Mouse (Mus musculus): ENCODE measurements at regions not wholly inside any gene's neighbourhood (a gene's known extent, or its start where the extent isn't known, plus 50 kb on each side); places are given as distances from the start of the nearest gene placed in this dataset.

DNA sequence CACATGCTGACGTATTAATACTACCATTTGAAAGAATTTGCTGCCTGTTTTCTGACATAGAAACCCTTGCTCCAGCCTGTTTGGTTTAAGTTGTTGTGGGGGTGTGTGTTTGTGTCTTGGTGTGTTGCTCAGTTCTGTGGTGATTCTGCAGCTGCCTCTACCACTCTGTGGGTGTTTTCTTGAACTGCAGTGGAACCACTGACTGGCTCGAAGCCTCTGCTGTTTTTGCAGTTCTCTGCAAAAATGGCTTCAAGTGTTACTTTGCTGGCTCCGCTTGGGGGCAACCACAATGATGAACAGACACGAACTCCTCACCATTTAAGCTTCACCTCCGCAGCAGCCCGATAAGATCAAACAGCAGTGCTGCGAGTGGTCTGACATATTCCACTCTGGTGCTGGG, 274.6 kb downstream of the Ets1 start:
- Histone ChIP-seq H3K9me3 (ENCODE audit: control insufficient read depth, low read length) (no peaks in the 10 kb centered on the region), H3K4me1 (ENCODE audit: control insufficient read depth, insufficient read depth, low read length) (no peaks in the 10 kb centered on the region), H3K4me2 (replicated peaks; ENCODE audit: low read depth, low read length, severe bottlenecking) (no peak overlapping the region), H3K27me3 (ENCODE audit: control insufficient read depth, insufficient read depth, low read length) (no peaks in the 10 kb centered on the region), H3K4me3 (replicated peaks; ENCODE audit: low read length) (no peak overlapping the region), H3K9ac (ENCODE audit: low read depth, low read length, severe bottlenecking) (no peak overlapping the region), H3K36me3 (ENCODE audit: control insufficient read depth, insufficient read depth, low read length) (no peaks in the 10 kb centered on the region), H3K27ac (replicated peaks; ENCODE audit: low read depth, low read length) (no peak overlapping the region)
- 77% methylated on average over 7 of the region's 7 CpGs for WGBS
- DNase-seq (ENCODE audit: low spot score) = no peak
- no peak for TF ChIP-seq POLR2A (IDR thresholded peaks at IDR 0.05; ENCODE audit: borderline replicate concordance, extremely low read depth, insufficient read depth, insufficient read length)
- no peak for ATAC-seq (ENCODE audit: low FRiP score, low read depth)

DNA sequence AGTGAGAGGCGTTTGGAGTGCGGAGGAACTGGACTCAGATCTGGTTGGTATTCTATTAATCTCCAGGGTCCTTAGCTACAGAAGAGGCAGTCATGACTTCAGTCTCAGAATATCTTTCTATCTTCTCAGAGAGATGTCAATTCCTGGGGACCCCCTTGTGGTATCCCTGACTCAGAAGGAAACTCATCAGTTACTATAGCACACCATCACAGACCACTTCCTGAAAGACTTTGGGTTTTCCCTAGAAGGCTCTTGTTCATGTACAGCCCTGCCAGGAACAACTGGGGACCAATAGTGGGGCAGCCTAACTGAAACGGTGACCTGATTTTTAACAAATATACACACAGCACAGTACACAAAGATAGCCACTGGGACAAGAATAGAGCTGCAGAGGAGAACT, 279.6 kb downstream of the Ets1 start:
- Histone ChIP-seq H3K9me3 (ENCODE audit: control insufficient read depth, low read length) (no peaks in the 10 kb centered on the region), H3K4me2 (replicated peaks; ENCODE audit: low read depth, low read length, severe bottlenecking) (no peak overlapping the region), H3K27me3 (ENCODE audit: control insufficient read depth, insufficient read depth, low read length) (no peaks in the 10 kb centered on the region), H3K27ac (replicated peaks; ENCODE audit: low read depth, low read length) (no peak overlapping the region), H3K9ac (ENCODE audit: low read depth, low read length, severe bottlenecking) (no peak overlapping the region), H3K4me3 (replicated peaks; ENCODE audit: low read length) (no peak overlapping the region), H3K36me3 (ENCODE audit: control insufficient read depth, insufficient read depth, low read length) (no peaks in the 10 kb centered on the region), H3K4me1 (ENCODE audit: control insufficient read depth, insufficient read depth, low read length) (no peaks in the 10 kb centered on the region)
- TF ChIP-seq POLR2A (IDR thresholded peaks at IDR 0.05; ENCODE audit: borderline replicate concordance, extremely low read depth, insufficient read depth, insufficient read length) = no peak
- 88% methylated on average over 3 of the region's 3 CpGs for WGBS
- no peak for ATAC-seq (ENCODE audit: low FRiP score, low read depth)
- DNase-seq (ENCODE audit: low spot score) = no peak

DNA sequence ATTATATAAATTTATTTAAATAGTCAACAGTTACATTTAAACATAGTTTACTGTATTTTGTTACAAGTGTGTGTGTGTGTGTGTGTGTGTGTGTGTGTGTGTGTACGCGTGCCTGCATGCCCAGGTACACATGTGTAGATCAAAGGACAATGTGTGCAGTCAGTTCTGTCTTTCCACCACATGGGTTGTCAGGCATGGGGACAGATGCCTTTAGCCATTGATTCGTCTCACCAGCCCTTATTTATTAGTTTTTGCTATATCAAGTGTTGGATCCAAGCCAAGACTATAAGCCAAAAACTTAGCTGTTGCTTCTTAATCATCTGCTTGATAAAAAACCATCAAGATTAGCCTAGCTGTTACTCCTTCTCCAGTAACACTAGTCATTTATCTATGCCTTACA, 280.7 kb downstream of the Ets1 start:
- WGBS = 70% methylated on average over 3 of the region's 3 CpGs
- H3K9ac ChIP-seq (ENCODE audit: low read depth, low read length, severe bottlenecking) = no peak overlapping the region

DNA sequence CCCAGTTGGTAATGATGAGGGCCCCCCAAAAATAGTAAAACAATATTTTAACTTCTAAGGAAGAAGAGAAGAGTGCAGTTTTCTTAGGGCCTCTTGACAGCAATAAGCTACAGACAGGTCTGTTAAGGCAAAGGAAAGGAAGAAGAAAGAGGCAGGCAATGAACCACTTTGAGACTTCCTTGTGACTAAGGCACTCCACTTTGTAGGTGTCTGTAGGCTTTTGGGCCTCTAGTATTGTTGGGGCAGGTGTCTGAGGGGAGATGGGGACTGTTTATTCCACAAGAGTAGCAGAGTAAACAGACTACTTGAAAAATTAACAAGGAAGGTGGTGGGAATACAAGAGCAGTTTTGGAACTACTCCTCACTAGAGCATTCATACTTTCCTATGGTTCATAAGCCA, 287.9 kb downstream of the Ets1 start:
- no peak for DNase-seq (ENCODE audit: low spot score)
- Histone ChIP-seq H3K4me3 (replicated peaks; ENCODE audit: low read length) (no peak overlapping the region), H3K27ac (replicated peaks; ENCODE audit: low read depth, low read length) (no peak overlapping the region), H3K4me2 (replicated peaks; ENCODE audit: low read depth, low read length, severe bottlenecking) (no peak overlapping the region), H3K4me1 (ENCODE audit: control insufficient read depth, insufficient read depth, low read length) (no peaks in the 10 kb centered on the region), H3K27me3 (ENCODE audit: control insufficient read depth, insufficient read depth, low read length) (no peaks in the 10 kb centered on the region), H3K9me3 (ENCODE audit: control insufficient read depth, low read length) (no peaks in the 10 kb centered on the region), H3K9ac (ENCODE audit: low read depth, low read length, severe bottlenecking) (no peak overlapping the region), H3K36me3 (ENCODE audit: control insufficient read depth, insufficient read depth, low read length) (no peaks in the 10 kb centered on the region)
- no peak for TF ChIP-seq POLR2A (IDR thresholded peaks at IDR 0.05; ENCODE audit: borderline replicate concordance, extremely low read depth, insufficient read depth, insufficient read length)
- ATAC-seq (ENCODE audit: low FRiP score, low read depth) = no peak

More for the DNA sequence above, 280.7 kb downstream of the Ets1 start:
- Histone ChIP-seq H3K27me3 (ENCODE audit: control insufficient read depth, insufficient read depth, low read length) (no peaks in the 10 kb centered on the region), H3K4me1 (ENCODE audit: control insufficient read depth, insufficient read depth, low read length) (no peaks in the 10 kb centered on the region), H3K4me3 (replicated peaks; ENCODE audit: low read length) (no peak overlapping the region), H3K9me3 (ENCODE audit: control insufficient read depth, low read length) (no peaks in the 10 kb centered on the region), H3K36me3 (ENCODE audit: control insufficient read depth, insufficient read depth, low read length) (no peaks in the 10 kb centered on the region), H3K27ac (replicated peaks; ENCODE audit: low read depth, low read length) (no peak overlapping the region), H3K4me2 (replicated peaks; ENCODE audit: low read depth, low read length, severe bottlenecking) (no peak overlapping the region)
- DNase-seq (ENCODE audit: low spot score) (no peak), ATAC-seq (ENCODE audit: low FRiP score, low read depth) (no peak)
- TF ChIP-seq POLR2A (IDR thresholded peaks at IDR 0.05; ENCODE audit: borderline replicate concordance, extremely low read depth, insufficient read depth, insufficient read length) = no peak

DNA sequence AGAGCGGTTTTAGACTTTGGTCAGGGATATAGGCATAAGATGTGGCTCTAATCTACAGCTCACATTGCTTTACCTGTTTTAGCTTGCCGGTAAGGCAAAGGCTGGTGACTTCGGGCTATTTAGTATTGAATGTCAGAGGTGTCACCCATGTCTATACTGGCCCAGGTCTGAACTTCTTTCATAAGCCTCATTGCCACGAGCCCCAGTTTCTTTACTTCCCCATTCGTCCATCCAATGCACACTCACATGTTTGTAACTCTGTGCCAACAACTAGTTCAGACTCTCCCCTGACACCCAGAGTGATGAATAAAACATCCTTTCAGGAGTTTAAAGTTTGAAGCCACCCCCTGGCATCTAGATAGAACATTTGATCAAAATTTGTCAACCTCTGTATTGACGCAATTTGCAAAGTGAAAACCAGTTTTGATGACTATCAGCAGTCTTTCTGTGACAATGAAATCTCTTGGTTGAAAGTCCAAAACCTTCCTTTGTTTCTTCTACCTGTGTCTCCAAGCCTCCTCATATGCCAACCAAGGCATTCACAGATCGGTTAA, 288.4 kb downstream of the Ets1 start:
- DNase-seq (ENCODE audit: low spot score) (no peak), ATAC-seq (ENCODE audit: low FRiP score, low read depth) (no peak)
- Histone ChIP-seq H3K4me1 (ENCODE audit: control insufficient read depth, insufficient read depth, low read length) (no peaks in the 10 kb centered on the region), H3K9me3 (ENCODE audit: control insufficient read depth, low read length) (no peaks in the 10 kb centered on the region), H3K4me3 (replicated peaks; ENCODE audit: low read length) (no peak overlapping the region), H3K36me3 (ENCODE audit: control insufficient read depth, insufficient read depth, low read length) (no peaks in the 10 kb centered on the region), H3K9ac (ENCODE audit: low read depth, low read length, severe bottlenecking) (no peak overlapping the region), H3K27ac (replicated peaks; ENCODE audit: low read depth, low read length) (no peak overlapping the region), H3K27me3 (ENCODE audit: control insufficient read depth, insufficient read depth, low read length) (no peaks in the 10 kb centered on the region), H3K4me2 (replicated peaks; ENCODE audit: low read depth, low read length, severe bottlenecking) (no peak overlapping the region)
- TF ChIP-seq POLR2A (IDR thresholded peaks at IDR 0.05; ENCODE audit: borderline replicate concordance, extremely low read depth, insufficient read depth, insufficient read length) = no peak
- 90% methylated on average over 7 of the region's 7 CpGs for WGBS

DNA sequence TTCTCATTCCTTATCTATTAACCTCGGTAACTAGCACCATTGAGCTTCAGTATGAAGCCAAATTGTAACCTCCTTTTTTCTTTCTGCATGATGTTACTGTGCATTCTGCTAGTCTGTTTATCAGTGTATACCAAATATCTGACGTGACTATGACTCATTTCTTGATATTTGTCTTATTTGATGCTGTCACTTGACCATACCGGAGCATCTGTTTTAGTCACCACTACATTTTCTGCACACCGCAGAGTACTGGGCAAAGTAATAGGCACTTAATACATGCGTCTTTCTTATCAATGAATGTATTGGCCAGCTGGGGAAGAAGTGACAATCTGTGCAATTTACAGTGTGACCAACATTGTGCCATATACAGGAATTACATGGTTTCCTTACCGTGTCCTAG, 289.0 kb downstream of the Ets1 start:
- no peaks in the 10 kb centered on the region for H3K4me1 ChIP-seq (ENCODE audit: control insufficient read depth, insufficient read depth, low read length)
- DNase-seq (ENCODE audit: low spot score) (no peak), ATAC-seq (ENCODE audit: low FRiP score, low read depth) (no peak)
- WGBS = 91% methylated on average over 6 of the region's 6 CpGs
- H3K4me3 ChIP-seq (replicated peaks; ENCODE audit: low read length) = no peak overlapping the region
- H3K9ac ChIP-seq (ENCODE audit: low read depth, low read length, severe bottlenecking) = no peak overlapping the region
- H3K27ac ChIP-seq (replicated peaks; ENCODE audit: low read depth, low read length) = no peak overlapping the region
- TF ChIP-seq POLR2A (IDR thresholded peaks at IDR 0.05; ENCODE audit: borderline replicate concordance, extremely low read depth, insufficient read depth, insufficient read length) = no peak
- H3K4me2 ChIP-seq (replicated peaks; ENCODE audit: low read depth, low read length, severe bottlenecking) = no peak overlapping the region
- no peaks in the 10 kb centered on the region for H3K27me3 ChIP-seq (ENCODE audit: control insufficient read depth, insufficient read depth, low read length)
- H3K36me3 ChIP-seq (ENCODE audit: control insufficient read depth, insufficient read depth, low read length) = no peaks in the 10 kb centered on the region
- no peaks in the 10 kb centered on the region for H3K9me3 ChIP-seq (ENCODE audit: control insufficient read depth, low read length)

All from limb, embryonic 14.5 days (tissue).